Mouse (Mus musculus) leukemia stem cell, adult 10-12 weeks (primary cell): Measurements from ENCODE around the gene Gpalpp1. TPM values are rescaled to one million over a fixed set of nuclear protein-coding genes. Genes with fewer than 3 reads are reported as not detected.

ENCODE experiments used
- polyA plus RNA-seq: library from polyadenylated mRNA; stranded (reverse); fragments of >175 nt; gene quantifications from 2 replicates; pipeline ENCODE4 v1.2.3, GENCODE M21; 2012; ENCODE audit warnings: low replicate concordance

The Gpalpp1 gene
- polyA plus RNA-seq, result 2.7 and 3.9 TPM in 2 replicates

DNA sequence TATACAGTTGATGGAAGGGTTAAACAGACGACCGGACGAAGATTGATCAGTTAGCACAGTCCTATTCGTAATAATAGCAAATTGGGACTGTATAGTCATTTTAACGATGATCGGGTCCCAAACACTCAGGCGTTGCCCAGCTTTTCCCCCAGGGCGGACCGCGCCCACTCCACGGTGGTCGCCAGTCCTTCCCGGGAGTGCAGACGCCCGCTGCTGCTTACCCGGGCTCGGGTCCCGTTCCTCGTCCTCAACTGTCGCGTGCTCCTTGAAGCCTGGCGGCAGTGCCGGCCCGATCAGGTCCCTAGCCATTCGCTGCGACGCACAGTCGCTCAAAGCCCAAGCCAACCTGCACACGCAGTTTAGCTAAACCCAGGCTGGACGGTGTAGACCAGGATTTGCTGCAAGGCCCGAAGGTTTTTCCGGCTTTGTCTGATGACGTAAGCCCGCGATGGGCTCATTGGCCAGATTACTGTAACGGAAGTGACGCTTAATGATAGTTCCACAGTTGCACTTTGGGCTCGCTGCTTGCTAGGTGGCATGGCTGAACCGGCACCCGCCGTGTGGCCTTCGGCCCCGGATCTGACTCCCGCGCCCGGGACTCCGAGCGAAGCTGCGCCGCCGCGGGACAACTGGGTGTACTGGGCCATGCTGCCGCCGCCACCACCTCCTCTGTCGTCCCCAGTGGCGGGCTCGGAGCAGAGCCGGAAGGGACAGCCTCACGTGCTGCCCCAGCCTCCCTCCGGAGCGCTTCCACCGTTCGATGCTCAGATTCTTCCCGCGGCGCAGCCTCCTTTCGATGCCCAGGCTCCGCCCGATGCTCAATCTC lies at the start of gene Gpalpp1, which contains the start of gene Nufip1:
TSS of gene Gpalpp1 (minus strand) at position 365 of the 826 bp plus-strand sequence.
TSS of gene Nufip1 (plus strand) at position 496 of the 826 bp plus-strand sequence.

Other genes starting within 250 kb of the Gpalpp1 start
- 0.06 TPM in 1 of 2 replicates, not detected in the other for gene Kctd4, start 155.8 kb downstream of the Gpalpp1 start, polyA plus RNA-seq
- 3.1 and 14.8 TPM in 2 replicates for gene Gtf2f2, start 99.9 kb downstream of the Gpalpp1 start, polyA plus RNA-seq
- 19.2 and 21.3 TPM in 2 replicates for gene Nufip1, start 131 bp upstream of the Gpalpp1 start, polyA plus RNA-seq